Mouse (Mus musculus) ovary, postnatal 36 days (tissue): ENCODE measurements around the gene Tmem130.
"Not testable (repeated sequence)": the region's sequence is repeated elsewhere in the genome, so short reads cannot be mapped to it uniquely, and the experiment has no call there.

Source experiments
- DNase-seq: peaks from one replicate; pipeline ENCODE4 v3.0.0; 2022; ENCODE audit warnings: low spot score, mixed read lengths

Tmem130 gene

DNA sequence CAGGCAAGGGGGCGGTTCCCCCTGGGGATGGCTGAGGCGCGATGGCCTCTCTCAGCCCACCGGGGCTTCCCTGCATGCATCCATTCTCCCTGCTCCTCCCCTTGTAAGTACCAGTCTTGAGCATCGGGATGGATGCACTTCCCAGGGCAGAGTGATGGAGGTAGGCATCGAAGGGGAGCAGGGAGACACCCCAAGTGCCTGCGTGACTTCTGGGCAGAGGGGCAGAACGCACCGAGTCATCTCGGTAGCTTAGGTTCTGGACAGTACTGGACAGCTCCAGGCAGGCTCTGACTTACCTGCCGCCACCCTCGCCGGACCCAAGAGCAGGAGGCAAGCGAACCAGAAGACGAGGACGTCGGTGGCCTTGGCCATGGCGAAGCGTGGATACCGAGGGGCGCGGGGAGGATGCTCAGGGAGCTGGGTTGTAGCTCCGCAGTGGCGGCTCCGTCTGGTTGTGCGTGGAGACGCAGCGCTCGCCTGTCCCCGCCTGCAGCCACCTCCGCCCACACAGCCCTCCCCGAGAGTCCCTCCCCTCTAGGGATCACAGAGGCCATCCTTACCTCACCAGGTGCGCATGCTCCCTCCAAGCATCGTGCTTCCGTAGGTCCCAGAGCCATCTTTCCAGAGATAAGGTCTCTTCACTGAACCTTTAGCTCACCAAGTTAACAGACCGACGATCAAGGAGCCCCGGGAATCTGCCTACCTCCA, at the start of gene Tmem130:
Gene Tmem130 (minus strand): TSS at position 658 of the 708 bp plus-strand sequence.
- DNase-seq = no peak

- DNase-seq = no peak
Measured at GRCm38 (mm10) chr5:144806931-144807330, 45.3 kb upstream of the Tmem130 start.

- DNase-seq = no peak
Measured at GRCm38 (mm10) chr5:144804181-144804580, 42.6 kb upstream of the Tmem130 start.

DNA sequence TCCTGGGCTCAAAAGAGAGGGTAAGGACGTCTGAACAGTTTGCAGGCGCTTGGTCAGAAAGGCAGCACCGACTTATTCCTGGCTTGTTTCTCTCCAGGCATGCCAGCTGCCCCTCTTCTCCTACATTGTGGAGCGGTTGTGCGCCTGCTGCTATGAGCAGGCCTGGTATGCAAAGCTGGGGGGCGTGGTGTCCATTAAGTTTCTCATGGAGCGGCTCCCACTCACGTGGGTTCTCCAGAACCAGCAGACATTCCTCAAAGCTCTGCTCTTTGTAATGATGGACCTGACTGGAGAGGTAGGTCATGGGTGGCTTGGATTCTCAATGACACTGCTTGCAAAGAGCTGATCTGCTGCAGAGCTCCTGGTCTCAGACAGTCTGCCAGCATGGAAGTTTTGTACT, 41.4 kb upstream of the Tmem130 start:
- DNase-seq = no peak

DNA sequence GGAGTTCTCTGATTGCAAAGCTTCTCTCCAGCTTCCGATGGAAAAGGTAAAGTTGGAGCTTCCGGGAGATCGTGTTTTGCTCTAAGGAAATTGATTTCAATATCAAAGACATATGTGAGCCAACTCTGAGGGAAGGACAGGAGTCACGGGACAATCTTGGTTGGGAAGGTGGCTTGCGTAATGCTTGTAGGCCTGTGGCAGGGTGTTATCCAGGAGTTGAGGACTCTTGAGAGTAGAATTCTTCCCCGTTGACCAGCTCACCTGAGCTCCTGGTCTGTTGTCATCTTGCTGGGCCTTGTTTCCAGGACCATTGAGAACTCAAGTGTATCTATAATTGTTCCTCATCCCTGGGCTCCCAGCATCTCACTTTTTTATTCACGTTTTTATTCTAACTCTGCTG, 35.5 kb upstream of the Tmem130 start:
- DNase-seq = no peak

DNA sequence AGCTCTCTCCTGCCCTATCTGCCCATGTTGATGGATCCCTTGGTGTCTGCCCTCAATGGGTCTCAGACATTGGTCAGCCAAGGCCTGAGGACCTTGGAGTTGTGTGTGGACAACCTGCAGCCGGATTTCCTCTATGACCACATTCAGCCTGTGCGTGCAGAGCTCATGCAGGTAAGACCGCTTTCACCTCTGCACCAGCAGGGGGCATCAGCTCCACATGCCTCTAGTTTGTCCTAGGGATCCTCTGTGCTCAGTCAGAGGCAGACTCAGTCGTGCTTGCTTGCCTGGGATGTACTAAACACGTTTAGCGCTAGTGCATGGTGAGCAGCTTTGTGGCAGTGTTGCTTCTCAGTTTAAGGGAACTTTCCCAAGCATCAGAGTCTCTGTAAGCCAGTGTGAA, 33.1 kb upstream of the Tmem130 start:
- DNase-seq = no peak

DNA sequence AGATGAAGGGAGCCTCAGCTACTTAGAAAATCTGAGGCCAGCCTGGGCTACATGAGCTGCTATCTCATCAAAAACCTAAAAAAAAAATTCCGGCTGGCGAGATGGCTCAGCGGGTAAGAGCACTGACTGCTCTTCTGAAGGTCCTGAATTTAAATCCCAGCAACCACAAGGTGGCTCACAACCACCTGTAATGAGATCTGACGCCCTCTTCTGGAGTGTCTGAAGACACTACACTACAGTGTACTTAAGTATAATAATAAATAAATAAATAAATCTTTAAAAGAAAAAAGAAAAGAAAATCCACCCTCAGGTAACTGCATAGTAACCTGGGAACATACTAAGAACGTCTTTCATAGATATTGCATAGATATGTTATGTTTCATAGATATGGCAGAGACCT, 31.8 kb upstream of the Tmem130 start:
- DNase-seq = no peak

DNA sequence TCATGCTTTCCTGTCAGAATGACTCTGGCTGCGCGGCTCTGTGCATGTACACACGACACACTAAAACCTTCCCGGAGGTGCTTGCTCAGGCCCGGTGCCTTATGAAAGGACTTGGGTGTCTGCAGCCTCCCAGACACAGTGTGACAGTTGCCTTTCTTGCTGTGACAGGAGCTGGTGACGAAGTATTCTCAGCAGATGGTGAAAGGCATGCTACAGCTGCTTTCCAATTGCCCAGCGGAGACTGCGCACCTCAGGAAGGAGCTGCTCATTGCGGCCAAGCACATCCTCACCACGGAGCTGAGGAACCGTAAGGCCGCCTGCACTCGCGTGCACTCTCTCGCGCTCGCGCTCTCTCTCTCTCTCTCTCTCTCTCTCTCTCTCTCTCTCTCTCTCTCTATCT, 24.8 kb upstream of the Tmem130 start:
- DNase-seq = no peak

DNA sequence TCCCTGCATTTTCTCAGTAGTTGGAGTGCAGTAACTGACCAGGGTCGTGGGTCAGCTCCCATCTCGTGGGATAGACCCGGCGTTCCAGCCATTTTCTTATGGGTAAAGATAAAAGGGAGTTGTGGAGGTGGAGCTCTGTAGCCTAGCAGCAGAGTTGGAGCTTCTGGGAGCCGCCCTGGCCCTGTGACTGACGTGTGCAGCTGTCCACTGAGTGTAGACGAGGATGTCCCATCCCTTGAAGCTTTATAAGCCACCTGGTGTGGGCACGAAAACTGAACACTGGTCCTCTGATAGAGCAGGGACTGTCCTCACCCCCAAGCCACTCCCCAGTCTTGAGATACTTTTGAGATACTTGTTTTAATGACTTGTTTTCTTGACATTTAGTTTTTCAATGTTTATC, 19.0 kb upstream of the Tmem130 start:
- no peak for DNase-seq

GRCm38 (mm10) chr5:144773231-144773630, 11.6 kb upstream of the Tmem130 start:
- DNase-seq = no peak

GRCm38 (mm10) chr5:144769067-144769482, 7.5 kb upstream of the Tmem130 start:
- DNase-seq = no peak

DNA sequence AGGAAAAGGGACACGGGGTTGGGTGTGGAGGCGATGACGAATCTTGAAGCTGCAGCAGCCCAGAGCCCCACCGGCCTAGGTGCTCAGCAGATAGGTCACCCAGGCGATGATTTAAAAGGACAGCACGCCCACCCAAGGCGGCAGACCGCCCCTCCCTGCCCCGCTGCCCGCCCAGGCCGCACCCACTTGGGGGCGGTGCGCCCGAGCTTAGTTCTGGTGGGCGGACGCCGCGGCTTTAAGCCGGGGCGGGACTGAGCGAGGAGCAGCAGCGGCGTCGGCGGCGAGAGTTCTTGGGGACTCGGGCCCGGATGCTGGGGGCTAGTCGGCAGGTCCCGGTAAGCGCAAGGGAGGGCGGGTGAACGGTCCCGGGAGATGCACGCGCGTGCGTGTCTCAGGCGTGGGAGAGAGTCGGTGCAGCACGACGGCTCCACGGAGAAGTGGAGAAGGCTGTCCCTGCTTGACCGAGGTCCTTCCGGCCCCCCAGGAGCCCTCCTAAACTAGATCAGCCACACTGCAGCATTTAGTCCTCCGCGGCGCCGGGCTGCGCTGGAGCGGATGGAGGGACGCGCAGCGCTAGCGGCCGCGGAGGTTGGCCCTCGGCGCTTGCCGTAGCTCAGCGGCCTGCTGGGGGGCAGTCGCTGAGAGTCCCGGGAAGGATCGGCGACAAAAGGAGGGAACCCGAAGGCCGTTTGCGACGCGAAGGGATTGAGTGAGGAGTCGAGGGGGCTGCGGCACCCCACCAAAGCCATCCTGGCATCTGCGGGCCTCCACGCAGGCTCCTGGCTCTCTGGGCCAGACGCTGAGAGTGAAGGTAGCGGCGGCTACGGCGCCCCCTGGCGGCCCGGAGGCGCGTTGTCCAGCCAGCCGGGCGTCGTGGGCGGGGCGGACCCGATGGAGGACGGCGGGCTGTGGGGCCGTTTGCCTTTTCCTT, 6.6 kb upstream of the Tmem130 start:
- peak; percentile 90 for DNase-seq

- DNase-seq = not testable (repeated sequence)
Measured at GRCm38 (mm10) chr5:144767106-144767798, 5.6 kb upstream of the Tmem130 start, which contains the start of gene Trrap. Trrap (plus strand) TSS chr5:144767732.

DNA sequence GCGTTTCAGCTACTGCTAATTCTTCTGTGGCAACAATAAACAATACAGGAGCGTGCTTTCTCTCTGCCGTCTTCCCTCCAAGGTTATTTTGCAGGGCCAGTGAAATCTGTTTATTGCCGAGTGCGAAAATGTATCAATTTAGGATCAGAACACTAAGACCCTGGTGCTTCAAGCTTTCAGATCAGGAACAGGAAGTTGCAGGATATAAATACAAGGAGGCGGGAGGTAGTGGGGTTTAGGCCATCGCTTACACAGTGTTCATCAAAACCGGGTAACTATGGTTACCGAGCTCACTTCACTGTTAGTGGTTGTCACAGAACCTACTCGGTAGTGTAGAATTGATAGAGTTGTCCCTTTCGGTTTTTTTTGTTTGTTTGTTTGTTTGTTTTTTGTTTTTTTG, 5.0 kb upstream of the Tmem130 start:
- DNase-seq = no peak

GRCm38 (mm10) chr5:144766026-144766425, 4.4 kb upstream of the Tmem130 start:
- DNase-seq = no peak

GRCm38 (mm10) chr5:144758422-144758821, 3.2 kb downstream of the Tmem130 start:
- no peak for DNase-seq

DNA sequence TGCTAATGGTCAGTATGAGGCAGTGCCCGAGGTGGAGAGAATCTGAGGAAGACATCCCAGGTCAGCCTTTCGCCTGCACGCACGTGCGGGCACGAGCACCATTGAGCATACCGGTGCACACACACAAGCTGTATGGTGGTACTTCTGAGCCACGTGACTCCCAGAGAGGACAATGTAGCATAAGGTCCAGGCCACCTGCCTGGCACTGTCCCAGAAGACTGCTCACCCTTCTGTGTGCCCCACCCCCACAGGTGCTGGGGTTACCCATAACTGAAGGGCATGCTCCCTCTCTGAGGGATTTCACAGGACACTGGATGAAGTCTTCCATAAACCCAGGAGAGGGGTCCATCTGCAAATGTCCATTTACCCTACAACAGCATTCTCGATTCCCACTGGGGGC, 4.2 kb downstream of the Tmem130 start:
- DNase-seq = no peak

DNA sequence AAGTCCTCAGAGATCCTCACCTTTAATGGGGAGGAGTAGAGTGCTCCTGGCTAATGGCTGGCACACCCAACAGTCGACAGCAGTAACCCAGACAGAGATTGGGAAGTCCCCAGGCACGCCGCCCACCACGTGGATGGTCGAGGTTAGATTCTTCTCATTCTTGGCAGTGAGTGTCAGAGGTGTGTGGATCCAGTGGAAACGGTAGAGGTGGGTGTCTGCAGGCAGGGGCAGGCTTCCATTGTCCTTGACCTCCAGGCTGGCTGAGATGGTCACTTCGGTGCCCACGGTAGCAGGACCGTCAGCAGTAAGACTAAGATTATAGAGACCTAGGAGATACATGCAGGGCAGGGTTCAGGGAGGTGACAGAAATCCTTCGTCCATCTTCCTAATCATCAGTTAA, 6.4 kb downstream of the Tmem130 start:
- no peak for DNase-seq

DNA sequence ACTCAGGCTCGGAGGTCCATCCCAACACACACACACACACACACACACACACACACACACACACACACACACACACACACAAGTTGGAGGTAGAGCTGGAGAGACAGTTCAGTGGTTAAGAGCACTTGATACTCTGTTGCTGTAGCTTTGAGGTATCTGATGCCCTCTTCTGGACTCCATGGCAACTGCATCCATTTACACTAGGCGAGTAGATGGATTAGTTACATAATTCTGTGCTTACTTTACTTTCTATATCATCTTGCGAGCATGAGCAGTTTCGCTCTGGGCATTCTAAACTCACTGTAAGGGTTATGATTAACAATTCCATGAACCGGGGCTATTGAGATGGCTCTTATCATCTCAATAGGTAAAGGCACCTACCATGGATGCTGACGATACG, 8.6 kb downstream of the Tmem130 start:
- DNase-seq = no peak

DNA sequence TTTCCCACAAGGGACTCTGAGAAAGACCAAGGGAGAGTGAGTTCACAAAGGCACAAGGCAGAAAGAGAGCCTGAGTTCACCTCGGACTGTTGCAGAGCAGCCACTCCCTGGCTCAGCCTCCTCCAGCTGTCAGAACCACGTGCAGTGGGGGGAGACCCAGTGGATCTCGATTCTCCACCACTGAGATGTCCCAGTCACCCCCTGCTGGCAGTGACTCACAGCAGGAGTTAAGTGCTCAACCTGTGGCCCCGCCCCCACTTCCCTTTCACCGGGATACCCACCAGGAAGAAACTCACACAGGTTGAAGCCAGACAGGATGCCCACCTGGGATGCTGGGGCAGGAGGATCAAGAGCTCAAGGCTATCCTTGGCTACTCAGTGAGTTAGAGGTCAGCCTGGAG, 9.2 kb downstream of the Tmem130 start:
- no peak for DNase-seq

GRCm38 (mm10) chr5:144737101-144737500, 24.5 kb downstream of the Tmem130 start:
- DNase-seq = no peak

DNA sequence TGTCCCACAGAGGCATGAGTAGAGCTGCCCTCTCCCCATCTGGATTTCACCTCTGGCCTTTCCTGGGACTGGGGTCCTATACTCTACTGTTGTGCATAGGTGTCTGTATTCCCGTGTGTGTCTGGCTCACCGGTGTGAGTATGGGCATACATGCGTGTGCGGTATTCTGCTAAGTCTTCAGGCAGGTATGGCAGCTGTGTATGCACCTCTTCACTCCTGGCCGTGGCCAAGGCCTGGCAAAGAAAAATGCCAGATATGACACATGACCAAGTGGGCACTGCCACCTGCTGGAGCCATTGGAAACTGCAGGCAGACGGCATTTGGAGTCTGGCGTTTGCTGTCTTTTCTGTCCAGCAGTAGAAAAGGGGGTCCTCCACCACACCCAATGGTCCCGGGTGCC, 26.7 kb downstream of the Tmem130 start:
- DNase-seq = peak; percentile 61

DNA sequence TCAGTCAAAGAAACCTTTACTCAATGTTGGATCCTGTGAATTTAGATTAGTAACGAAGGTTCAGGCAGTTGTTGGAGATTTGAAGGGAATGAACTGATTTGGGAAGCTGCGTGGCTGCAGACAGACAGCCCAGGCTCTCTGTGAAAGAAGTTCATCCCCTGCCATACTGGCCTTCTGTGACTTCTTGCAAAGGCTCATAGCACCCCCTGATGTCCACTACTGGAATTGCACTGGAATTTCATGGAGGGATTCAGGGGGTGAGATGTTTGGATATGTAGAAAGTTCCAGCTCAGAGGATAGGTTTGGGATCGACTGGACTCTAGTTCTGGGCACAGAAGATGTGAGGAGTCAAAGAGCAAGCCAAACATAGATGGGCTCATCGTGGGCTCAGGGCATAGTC, 27.7 kb downstream of the Tmem130 start:
- DNase-seq = peak; percentile 23
